Mouse (Mus musculus): ENCODE data around the gene Ube2a. TPM values are rescaled to one million over a fixed set of nuclear protein-coding genes. Genes with fewer than 3 reads are reported as not detected.

Gene Ube2a
- total RNA-seq, 1 experiment from 2014 or later, result 57.2 TPM

GRCm38 (mm10) chrX:36902321-36903114 is 28.8 kb downstream of the Ube2a start, which contains the start of gene Nkrf:
Nkrf (minus strand) TSS chrX:36902899.
- peak; percentile 36 for DNase-seq

- DNase-seq, result peak; percentile 84
Observed at GRCm38 (mm10) chrX:36903115-36903768, 29.5 kb downstream of the Ube2a start.

- DNase-seq, result no peak
Observed at GRCm38 (mm10) chrX:36906539-36906938, 32.8 kb downstream of the Ube2a start.

- DNase-seq, result peak; percentile 40
Observed at GRCm38 (mm10) chrX:36911343-36911742, 37.6 kb downstream of the Ube2a start.

- no peak for DNase-seq
Observed at GRCm38 (mm10) chrX:36917749-36918148, 44.0 kb downstream of the Ube2a start.

- no peak for DNase-seq
Observed at GRCm38 (mm10) chrX:36921346-36921745, 47.6 kb downstream of the Ube2a start.

GRCm38 (mm10) chrX:36928791-36929190 is 55.1 kb downstream of the Ube2a start:
- DNase-seq, result no peak

GRCm38 (mm10) chrX:36929694-36930093 is 56.0 kb downstream of the Ube2a start:
- no peak for DNase-seq

GRCm38 (mm10) chrX:36930574-36930973 is 56.9 kb downstream of the Ube2a start:
- no peak for DNase-seq

Other genes starting within 250 kb of the Ube2a start
- 9.7 and 11.1 TPM in 2 replicates for gene Akap17b, start 228.5 kb upstream of the Ube2a start, total RNA-seq (2021)
- gene Slc25a43, start 130.2 kb upstream of the Ube2a start, total RNA-seq (2021), result 1.7 and 2.0 TPM in 2 replicates
- gene Slc25a5, start 78.2 kb upstream of the Ube2a start, total RNA-seq (2021), result 414 and 427 TPM in 2 replicates
- 44.0 and 51.7 TPM in 2 replicates for gene C330007P06Rik, start 211 bp downstream of the Ube2a start, total RNA-seq (2021)
- gene Nkrf, start 29.0 kb downstream of the Ube2a start, total RNA-seq (2021), result 10.0 and 10.1 TPM in 2 replicates
- gene Sept6, start 117.9 kb downstream of the Ube2a start, total RNA-seq (2021), result 15.7 and 23.0 TPM in 2 replicates
- not detected in 2 replicates for gene Sowahd, start 174.9 kb downstream of the Ube2a start, total RNA-seq (2021)
- gene Rpl39, start 211.5 kb downstream of the Ube2a start, total RNA-seq (2021), result 532 and 613 TPM in 2 replicates
- gene Upf3b, start 236.4 kb downstream of the Ube2a start, total RNA-seq (2021), result 18.1 and 21.2 TPM in 2 replicates